Mouse (Mus musculus) gastrocnemius, postnatal 36 days (tissue): Measurements from ENCODE around the gene Mapkapk2. TPM values are rescaled to one million over a fixed set of nuclear protein-coding genes. Genes with fewer than 3 reads are reported as not detected.

Experiments
- DNase-seq, 2 experiments: peaks; one replicate each; pipeline ENCODE4 v3.0.0; 2022
- intact Hi-C: fragments of 180-260 bp; cut with DNase I; formaldehyde crosslinking; loops from one replicate; pipeline ENCODE4 v1.15.1; 2025
- total RNA-seq, 2 experiments: library from RNA; stranded (reverse); gene quantifications; 2 replicates each; pipeline ENCODE4 v1.2.3; 2021

The Mapkapk2 gene
- total RNA-seq, 2 experiments from 2014 or later, result 214 to 237 TPM

DNA sequence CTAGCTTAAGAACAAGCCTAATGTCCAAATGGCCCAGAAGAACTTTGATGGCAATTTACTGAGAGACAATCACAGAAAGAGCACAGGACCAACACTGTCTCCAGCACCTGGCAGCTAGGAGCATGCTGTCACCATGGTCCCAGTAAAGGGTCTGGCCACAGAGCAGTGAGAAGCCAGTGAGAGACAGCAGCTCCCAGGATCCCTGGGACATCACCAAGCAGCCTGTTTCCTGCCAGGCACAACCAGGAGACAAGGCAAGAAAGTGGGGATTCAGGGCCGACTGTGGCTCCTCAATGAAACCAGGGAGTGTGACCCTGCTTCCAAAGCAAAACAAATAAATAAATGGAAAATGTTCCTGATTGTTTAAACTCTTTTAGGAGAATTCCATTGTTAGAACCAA lies 38.2 kb downstream of the Mapkapk2 start:
- no peak for DNase-seq
- intact Hi-C loops, result no loop called here

DNA sequence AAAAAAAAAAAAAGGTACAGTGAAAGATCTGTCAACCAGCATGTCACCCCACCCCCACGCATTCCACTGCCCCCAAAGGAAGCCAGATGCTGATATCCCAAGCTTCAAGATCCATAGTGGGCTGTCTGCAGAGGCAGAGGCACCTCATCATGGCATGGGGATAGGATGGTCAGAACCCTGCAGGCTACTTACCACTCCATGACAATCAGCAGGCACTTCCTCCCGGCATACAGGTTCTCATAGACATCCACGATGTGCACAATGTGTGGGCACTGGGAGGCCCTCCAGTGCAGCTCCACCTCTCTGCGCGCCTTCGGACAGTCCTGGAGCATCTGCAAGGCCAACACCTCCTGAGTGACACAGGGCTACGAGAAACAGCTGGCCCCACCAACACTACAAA lies 39.2 kb downstream of the Mapkapk2 start:
- no peak for DNase-seq
- intact Hi-C loops, result no loop called here

DNA sequence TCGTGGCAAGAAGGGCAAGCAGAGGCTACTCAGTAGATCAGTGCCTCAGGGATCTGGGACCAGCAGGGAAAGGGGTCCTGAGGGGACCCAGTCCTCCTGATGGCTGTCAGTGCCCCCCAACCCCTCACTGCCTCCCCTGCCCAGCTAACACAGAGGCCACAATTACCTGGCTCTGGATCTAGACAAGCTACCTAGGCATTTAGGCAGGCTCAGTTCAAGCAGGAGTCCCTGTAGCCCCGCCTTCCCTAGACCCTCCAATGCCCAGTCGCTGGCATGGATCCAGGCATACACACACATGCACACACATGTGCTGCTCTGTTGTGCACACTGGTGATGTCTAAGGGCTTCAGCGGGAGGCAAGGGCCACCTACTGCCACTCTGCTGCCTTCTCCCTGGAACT lies 43.4 kb downstream of the Mapkapk2 start:
- no peak for DNase-seq
- intact Hi-C loops, result no loop called here

DNA sequence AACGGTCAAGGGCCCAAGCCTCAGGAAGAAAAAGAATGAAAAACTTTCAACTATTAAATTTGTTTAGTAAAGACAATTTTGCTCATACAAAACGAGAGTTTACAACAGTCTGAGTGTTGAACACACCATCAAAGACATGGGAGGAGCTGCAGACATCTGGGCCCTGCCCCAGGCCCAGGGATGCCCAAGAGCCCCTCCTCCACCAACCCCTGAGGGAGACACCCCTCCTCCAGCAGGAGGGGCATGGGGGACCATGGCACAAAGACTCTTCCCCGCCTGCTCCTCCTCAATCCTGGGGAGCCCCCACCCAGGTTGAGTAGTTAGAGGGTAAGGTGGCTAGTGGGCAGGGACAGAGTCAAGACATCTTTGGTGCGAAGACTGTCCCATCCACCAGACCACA lies 44.0 kb downstream of the Mapkapk2 start:
- DNase-seq, result no peak
- intact Hi-C loops, result loop anchor here (1.0 to 2.0 kb wide), 2 partner anchors 69 to 179 kb away; no protein-coding TSS in a partner anchor

DNA sequence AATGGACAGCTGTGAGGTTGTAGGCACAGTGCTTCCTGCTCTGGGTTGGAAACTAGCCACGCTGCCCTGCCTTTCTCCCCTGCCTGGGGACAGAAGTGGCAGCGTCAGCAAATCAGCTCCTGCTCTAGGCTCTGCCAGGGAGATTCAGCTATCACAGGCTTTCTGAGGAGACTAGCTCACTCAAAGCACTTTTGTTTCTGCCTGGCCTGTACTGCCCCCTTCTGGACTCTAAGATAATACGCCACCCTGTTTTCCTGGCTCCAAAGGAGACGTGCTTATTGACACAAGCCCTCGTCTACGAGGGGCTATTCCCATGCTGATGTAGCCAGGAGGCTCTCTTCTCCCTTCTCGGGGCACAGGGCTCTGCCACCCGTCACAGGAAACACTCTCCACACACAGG lies 44.4 kb downstream of the Mapkapk2 start:
- intact Hi-C loops, result loop anchor here (1.0 to 2.0 kb wide), 2 partner anchors 69 to 178 kb away; no protein-coding TSS in a partner anchor
- DNase-seq, result peak in 1 of 2 experiments; percentile 31

DNA sequence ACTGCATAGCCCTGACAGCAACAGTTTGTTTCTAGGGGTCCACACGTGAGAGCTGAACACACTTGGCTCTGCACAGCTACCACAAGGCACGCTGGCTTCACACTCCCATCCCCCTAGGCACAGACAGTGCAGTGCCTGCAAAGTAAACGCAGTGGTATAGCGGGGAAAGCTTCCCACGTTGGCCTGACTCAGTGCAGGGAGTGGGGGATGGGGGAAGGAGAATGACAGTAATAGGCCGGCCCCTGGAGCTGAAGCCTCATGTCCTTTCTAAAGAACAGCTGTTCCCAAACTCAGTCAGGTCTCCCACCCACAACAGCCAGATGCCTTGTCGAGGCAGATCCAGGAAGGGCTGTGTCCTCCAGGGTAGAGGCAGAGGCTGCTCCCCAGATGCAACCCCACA lies 46.6 kb downstream of the Mapkapk2 start:
- intact Hi-C loops, result no loop called here
- DNase-seq, result no peak

DNA sequence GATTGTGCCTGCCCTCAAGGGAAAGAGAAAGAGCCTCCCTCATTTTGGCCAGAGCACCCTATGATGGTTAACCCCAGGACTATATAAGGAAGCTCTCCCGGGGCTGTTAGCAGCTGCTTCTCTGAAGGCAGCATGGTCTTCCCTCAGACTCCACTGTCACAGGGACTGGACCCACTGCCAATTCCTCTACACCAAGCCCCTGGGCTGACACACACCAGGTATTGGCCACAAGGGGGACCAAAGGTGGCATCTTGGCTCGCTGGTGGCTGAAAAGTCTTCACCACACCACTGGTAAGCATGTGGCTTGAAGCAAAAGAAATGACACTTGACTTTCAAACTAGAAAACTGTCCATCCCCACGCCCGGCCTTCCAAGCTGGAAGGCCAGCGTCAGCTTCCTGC lies 47.0 kb downstream of the Mapkapk2 start:
- no peak for DNase-seq
- intact Hi-C loops, result no loop called here

DNA sequence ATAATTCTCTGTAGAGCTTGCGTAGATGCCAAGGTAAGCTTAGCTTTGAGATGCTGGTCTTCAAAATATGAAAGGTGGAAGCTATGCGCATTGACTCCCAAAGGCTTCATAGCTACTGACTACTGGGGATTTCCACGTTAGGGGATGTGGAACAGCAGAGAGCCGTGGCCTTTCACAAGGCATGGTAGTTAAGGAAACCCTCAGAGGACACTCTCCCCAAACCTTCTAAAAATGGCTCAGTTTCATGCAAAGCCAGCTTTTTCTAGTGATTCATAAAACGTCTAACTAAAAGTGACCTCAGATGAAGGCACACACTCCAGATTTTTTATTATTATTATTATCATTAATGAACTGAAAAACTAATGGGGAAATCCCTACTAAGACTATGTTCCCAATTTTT lies 47.6 kb downstream of the Mapkapk2 start:
- DNase-seq, result no peak
- intact Hi-C loops, result no loop called here

DNA sequence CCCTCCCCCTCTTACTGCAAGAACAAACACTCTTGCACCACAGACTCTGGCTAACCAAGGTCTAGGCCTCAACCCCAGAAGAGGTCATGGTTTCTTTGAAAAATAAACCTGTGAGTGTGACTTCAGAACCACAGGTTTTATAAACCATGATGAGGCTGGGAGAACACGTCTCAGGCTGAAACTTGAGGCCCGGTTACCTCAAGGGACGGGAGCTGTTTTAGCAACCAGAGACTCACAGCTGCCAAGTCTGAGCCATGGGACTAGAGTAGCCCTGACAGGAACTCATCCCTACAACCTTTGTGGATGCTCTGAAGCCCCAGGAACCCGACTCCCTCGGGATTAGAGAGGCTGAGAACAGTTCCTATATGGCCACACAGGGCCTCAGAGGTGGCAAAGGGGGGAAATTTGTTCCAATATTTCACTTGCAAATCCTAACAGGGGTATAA lies 48.2 kb downstream of the Mapkapk2 start:
- intact Hi-C loops, result no loop called here
- no peak for DNase-seq

DNA sequence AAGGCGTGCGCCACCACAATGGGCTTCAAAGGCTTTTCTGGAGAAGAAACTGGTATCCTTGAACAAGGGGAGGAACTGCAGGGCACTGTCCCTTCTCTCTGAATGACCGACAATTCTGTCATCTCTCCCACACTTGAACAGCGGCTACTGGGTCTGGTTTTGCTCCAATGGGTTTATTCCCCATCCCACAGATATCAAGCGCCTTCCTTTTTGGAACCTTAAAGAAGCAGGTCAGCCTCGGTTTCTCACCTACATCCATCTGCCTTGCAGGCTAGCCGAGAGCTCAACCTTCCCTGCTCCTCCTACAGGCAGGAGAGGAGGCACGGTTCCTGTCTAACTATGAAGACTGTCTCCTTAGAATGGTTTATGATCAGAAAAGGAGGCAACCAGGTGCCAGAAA lies 48.7 kb downstream of the Mapkapk2 start:
- no peak for DNase-seq
- intact Hi-C loops, result no loop called here

DNA sequence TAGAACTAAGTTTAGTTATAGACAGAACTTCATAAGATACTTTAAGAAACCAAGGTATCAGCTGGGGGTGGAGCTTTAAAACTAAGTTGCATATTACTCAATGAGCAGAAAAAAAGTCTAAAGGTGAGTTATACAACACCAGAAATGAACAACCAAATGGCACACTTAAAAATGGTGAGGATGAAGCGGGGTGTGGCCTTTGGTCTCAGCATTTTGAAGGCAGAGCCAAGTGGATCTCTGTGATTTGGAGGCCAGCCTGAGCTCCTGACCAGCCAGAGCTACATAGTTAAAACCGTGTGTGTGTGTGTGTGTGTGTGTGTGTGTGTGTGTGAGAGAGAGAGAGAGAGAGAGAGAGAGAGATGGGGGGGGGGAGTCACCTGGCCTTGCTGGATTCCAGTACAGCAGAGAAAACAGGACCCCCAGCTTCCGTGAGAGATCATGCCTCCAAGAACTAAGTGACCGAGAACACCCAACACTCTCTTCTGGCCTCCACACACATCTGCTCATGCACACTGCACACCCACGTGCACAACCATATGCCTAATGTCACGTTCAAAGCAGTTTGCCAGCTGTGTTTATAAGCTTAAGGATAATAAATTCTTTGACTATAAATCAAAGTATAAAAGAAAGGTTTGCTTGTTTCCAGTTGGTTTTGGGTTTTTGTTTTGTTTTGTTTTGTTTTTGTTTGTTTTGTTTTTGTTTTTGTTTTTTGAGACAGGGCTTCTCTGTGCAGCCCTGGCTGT lies 49.3 kb downstream of the Mapkapk2 start:
- no peak for DNase-seq
- intact Hi-C loops, result no loop called here

DNA sequence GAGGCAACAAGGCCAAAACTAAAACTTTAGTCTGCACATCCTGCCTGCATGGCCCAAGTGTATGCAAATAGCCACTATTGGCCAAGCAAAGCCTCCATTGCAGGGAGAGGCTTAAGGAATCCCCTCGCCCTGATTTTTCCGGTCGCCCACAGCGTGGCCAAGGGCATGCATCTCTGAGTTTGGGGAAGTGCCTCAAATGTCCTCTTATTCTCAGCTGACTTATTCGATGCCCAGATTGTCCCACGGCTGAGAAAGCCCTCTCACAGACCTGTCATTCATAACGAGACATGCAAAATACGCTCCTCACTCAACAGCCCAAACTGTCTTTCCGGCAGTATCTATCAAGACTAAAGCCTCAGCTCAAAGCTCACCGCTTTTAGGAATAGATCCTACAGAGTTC lies 51.0 kb downstream of the Mapkapk2 start:
- intact Hi-C loops, result no loop called here
- DNase-seq, result no peak

DNA sequence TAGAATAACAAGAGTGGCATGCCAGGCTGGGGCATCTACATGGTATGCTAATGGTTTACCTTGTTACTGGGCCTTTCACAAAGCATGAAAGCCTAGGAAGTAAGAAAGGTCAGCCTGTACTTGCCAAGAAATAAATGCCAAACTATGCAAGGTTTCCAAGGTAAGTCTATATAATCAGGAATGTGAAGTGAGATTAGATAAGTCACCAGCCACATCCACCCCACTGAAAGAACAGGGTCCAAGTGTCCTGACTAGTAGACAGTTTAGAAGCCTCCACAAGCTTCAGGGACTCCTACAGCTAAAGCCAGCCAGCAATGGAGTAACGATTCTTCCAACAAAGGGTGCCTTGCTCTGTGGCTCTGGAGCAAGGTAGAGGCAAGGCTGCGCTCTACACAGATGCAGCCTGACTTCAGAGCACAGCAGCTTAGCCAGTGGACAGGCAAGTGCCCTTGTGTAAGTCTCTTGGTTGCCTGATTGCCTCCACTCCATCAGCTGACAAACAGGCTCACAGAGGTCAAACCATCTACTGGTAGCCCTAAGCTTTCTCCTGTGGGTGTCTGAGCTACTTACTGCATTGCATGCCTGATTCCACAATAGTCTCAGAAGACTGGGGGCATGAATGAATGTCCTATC lies 51.8 kb downstream of the Mapkapk2 start:
- DNase-seq, result no peak
- intact Hi-C loops, result no loop called here

DNA sequence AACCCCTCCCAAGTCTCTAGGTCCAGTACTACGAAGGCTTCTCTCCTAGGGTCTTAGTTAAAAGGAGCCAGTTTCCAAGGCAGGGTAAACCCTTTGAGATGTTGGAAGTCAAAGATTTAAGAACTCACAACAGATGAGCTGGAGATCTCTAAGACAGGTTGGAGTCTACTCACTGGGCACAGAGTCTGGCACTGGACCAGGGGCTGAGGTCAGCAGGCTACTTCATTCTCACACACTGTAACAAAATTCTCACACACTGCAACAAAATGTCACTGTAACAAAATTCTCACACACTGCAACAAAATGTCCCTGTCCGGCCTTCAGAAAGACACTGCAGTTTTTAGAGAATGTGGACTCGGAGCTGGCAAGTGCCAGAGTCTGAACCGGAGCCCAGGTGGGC lies 54.0 kb downstream of the Mapkapk2 start:
- no peak for DNase-seq
- intact Hi-C loops, result no loop called here

DNA sequence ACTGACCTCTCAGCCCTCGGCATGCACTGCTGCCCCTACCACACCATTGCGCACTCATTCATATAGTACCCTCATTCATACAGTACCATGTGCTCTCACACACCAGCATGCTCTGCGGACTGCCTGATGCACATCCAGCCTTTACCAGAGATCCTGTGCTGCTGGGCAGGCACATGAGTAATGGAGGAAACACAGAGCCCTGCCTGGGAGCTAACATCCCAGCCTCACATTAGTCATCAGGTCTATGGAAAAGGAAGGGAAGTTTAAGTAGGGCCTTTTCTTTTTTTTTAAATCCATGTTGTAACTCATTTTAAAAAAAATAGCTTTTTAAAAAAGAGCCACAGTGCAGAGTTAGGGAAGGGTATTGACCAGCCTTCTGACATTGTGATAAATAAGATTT lies 54.9 kb downstream of the Mapkapk2 start:
- DNase-seq, result no peak
- intact Hi-C loops, result no loop called here

DNA sequence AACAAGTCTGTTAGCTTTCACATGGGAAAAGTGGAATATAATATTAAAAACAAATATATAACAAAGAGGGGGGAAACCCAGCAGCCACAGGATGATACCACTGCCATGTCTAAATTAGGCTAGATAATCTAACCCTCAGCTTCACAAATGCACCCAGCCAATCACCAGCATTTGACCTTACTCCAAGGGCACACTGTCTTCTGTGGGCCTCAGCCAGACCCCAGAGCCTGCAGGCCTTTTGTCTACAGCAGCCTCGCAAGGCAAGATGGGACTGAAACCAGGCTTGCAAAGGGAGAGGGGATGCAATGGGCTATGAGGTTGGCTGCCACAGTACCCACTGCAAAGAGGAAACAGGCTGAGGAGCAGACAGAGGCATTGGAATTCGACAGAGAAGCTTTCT lies 55.4 kb downstream of the Mapkapk2 start:
- no peak for DNase-seq
- intact Hi-C loops, result no loop called here

DNA sequence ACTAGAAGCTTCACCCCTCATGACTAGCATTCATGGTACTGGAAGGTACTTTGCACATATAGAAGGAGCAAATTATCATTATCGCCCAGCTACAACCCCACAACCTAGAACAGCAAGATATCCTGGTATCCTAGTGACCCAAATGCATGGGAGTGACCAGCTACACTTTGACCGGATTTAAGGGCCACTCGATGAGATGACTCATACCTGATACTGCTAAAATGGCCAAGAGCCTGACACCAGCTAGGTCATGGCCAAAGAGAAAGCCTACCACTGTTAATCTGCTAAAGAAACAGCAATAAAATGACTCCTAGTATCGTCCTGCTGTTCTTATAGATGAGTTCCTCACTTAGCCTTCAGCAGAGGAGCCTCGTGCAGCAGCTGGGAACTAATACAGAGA lies 58.1 kb downstream of the Mapkapk2 start:
- intact Hi-C loops, result no loop called here
- DNase-seq, result no peak

DNA sequence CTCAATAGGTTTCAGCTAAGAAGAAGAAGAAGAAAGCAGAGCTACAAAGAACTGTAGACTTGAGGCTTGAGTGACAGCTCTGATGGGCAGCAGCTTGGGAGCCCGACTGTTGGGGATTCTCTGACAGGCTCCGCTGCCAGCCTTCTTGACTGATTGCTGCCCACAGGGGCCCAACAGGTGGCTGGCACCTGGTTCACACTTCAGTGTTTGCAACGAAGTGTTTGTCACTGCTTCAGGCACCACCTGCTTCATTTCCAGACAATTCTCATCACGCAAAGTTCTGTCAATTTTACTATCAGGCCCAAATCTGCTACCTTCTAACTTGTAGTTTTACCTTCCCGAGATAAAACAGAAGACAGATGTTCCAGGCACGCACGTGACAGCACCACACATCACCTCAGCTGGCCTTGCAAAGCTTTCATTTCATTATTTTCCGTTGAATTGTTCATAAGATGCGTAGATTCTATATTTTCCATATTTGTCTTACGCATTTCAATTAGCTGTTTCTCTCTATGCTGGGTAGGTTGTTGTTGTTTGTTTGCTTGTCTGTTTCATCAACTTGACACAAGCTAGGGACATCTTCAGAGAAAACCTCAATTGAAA lies 59.1 kb downstream of the Mapkapk2 start:
- DNase-seq, result no peak
- intact Hi-C loops, result no loop called here

DNA sequence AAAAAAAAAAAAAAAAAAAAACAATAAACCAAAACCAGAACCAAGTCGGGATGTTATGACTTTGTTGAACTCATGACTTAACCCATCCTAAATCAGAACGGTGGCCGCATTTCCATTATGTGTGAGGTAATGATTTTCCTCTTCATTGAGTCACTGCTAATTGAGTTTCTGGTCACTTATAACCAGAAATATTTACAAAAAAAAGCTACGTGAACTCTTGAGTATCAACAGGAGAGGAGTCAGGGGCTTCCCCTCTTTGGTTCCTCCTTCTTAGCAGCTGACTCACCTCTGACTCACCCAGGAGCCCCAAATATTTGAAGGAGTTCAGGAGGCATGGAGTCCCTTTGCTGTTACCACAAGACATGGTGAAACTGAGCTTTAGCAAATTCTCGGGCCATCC lies 59.6 kb downstream of the Mapkapk2 start:
- intact Hi-C loops, result no loop called here
- no peak for DNase-seq

DNA sequence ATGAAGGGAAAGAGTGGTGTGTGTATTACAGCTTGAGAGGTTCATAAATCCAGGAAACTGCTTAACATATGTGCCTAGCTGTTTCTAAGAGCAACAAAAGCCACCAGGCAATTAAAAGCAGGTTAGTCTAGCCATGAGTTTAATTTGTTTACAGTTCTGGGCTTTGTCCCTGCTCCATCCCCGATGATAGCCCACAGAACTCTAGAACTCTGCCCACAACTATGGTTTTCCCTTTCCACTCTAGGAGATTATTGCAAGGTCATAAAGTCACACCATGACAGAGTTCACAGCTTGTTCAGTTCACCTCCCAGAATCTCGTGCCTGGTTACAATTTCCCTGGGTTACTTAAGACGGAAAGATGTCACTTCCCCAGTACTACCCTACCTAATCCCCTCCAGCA lies 66.4 kb downstream of the Mapkapk2 start:
- intact Hi-C loops, result no loop called here

DNA sequence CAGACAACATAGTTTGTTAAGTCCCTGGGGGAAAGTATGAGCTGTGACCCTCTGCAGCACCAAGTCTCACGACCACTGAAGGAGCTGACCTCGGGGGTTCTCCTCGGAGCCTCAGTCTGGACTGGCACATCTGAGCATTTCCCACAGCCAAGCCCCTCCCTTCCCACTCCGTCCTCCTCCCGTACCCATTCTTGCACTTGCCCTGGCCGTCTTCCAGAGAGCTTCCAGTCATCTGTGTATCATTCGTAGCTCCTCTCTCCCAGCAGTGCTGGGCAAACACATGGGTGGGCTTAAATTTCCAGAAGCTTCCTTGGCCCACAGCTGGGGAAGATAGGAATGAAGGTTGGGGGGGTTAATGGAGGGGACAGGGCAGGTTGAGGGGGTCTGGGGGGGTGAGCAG lies 67.4 kb downstream of the Mapkapk2 start:
- DNase-seq, result no peak
- intact Hi-C loops, result no loop called here

More for the DNA sequence above, 66.4 kb downstream of the Mapkapk2 start:
- no peak for DNase-seq

DNA sequence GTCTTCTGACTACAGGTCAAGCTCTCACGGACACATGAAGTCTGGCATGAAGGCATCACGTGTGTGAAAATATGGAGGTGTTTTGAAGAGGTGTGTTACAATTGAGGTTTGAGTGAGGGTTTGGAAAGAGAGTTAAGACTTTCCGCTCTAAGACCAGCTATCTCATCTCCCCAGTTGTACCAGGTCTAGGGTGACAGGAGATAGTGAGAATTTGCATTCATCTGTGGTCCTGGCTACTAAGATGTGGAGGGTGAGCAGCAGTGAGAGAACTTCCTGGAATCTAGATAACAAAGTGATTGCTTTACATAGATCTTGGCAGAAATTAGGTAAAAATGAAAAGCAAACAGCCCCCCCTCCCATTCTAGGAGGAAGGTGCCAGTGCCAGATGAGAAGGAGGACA lies 68.4 kb downstream of the Mapkapk2 start:
- DNase-seq, result no peak
- intact Hi-C loops, result no loop called here
